Mouse (Mus musculus): ENCODE measurements around the gene B9d2. TPM values are rescaled to one million over a fixed set of nuclear protein-coding genes. Genes with fewer than 3 reads are reported as not detected.

Gene B9d2
- total RNA-seq (2021) = 10 to 100 TPM; 15.0 to 16.2 TPM
- long read RNA-seq, experiment 1, transcript B9d2-203 (4 exons, 995 nt) = major isoform, 5 of 5 reads
- long read RNA-seq, experiment 1, partial matches to known transcripts = 0 of 5 reads
- long read RNA-seq, experiment 1, other reads (novel, unspliced or antisense) = 0 of 5 reads
- long read RNA-seq, experiment 2, transcript B9d2-203 (4 exons, 995 nt) = major isoform, 12 of 13 reads
- long read RNA-seq, experiment 2, partial matches to known transcripts = 1 of 13 reads
- long read RNA-seq, experiment 2, other reads (novel, unspliced or antisense) = 0 of 13 reads

- DNase-seq (ENCODE audit: low spot score in 2 of 2) = peak; percentile 96 to 97
These were observed at the start of gene B9d2 for GRCm38 (mm10) chr7:25680514-25681258. B9d2 (plus strand) TSS chr7:25680780.

- DNase-seq (ENCODE audit: low spot score in 2 of 2) = no peak
These were observed 47.9 kb upstream of the B9d2 start for GRCm38 (mm10) chr7:25632679-25633078.

GRCm38 (mm10) chr7:25636373-25636772 is 44.2 kb upstream of the B9d2 start:
- no peak for DNase-seq (ENCODE audit: low spot score in 2 of 2)

GRCm38 (mm10) chr7:25637099-25637498 is 43.5 kb upstream of the B9d2 start:
- no peak for DNase-seq (ENCODE audit: low spot score in 2 of 2)

GRCm38 (mm10) chr7:25639754-25640153 is 40.8 kb upstream of the B9d2 start:
- no peak for DNase-seq (ENCODE audit: low spot score in 2 of 2)

GRCm38 (mm10) chr7:25644136-25644535 is 36.4 kb upstream of the B9d2 start:
- no peak for DNase-seq (ENCODE audit: low spot score in 2 of 2)

- DNase-seq (ENCODE audit: low spot score in 2 of 2) = no peak
These were observed 35.9 kb upstream of the B9d2 start for GRCm38 (mm10) chr7:25644631-25645030.

- DNase-seq (ENCODE audit: low spot score in 2 of 2) = no peak
These were observed 35.5 kb upstream of the B9d2 start for GRCm38 (mm10) chr7:25645074-25645473.

- DNase-seq (ENCODE audit: low spot score in 2 of 2) = no peak
These were observed 32.9 kb upstream of the B9d2 start for GRCm38 (mm10) chr7:25647574-25648123.

- no peak for DNase-seq (ENCODE audit: low spot score in 2 of 2)
These were observed 30.7 kb upstream of the B9d2 start for GRCm38 (mm10) chr7:25649839-25650238.

- DNase-seq (ENCODE audit: low spot score in 2 of 2) = no peak
These were observed 29.3 kb upstream of the B9d2 start for GRCm38 (mm10) chr7:25651281-25651680.

GRCm38 (mm10) chr7:25652244-25652759 is 28.3 kb upstream of the B9d2 start:
- no peak for DNase-seq (ENCODE audit: low spot score in 2 of 2)

GRCm38 (mm10) chr7:25655601-25656428 is 24.8 kb upstream of the B9d2 start:
- DNase-seq (ENCODE audit: low spot score in 2 of 2) = no peak

- no peak for DNase-seq (ENCODE audit: low spot score in 2 of 2)
These were observed 22.8 kb upstream of the B9d2 start for GRCm38 (mm10) chr7:25657785-25658184.

- peak; percentile 95 for DNase-seq (ENCODE audit: low spot score in 2 of 2)
These were observed 21.7 kb upstream of the B9d2 start, which contains the start of the genes Bckdha and Exosc5 for GRCm38 (mm10) chr7:25658657-25659472. Bckdha (minus strand) TSS chr7:25658981. Exosc5 (plus strand) TSS chr7:25659164.

- DNase-seq (ENCODE audit: low spot score in 2 of 2) = no peak
These were observed 14.2 kb upstream of the B9d2 start for GRCm38 (mm10) chr7:25666381-25666780.

- DNase-seq (ENCODE audit: low spot score in 2 of 2) = no peak
These were observed 11.4 kb upstream of the B9d2 start for GRCm38 (mm10) chr7:25669158-25669557.

GRCm38 (mm10) chr7:25669631-25670030 is 10.9 kb upstream of the B9d2 start:
- no peak for DNase-seq (ENCODE audit: low spot score in 2 of 2)

GRCm38 (mm10) chr7:25670096-25670495 is 10.5 kb upstream of the B9d2 start:
- no peak for DNase-seq (ENCODE audit: low spot score in 2 of 2)

- DNase-seq (ENCODE audit: low spot score in 2 of 2) = no peak
These were observed 8.9 kb upstream of the B9d2 start for GRCm38 (mm10) chr7:25671686-25672085.
